Mouse (Mus musculus): Measurements from ENCODE around the gene Olfr235. TPM values are rescaled to one million over a fixed set of nuclear protein-coding genes. Genes with fewer than 3 reads are reported as not detected.
"Not testable (repeated sequence)": the region's sequence is repeated elsewhere in the genome, so short reads cannot be mapped to it uniquely, and the experiment has no call there.

Olfr235 gene
- not detected for total RNA-seq (2021)
- long read RNA-seq, experiment 1, result 0 reads
- long read RNA-seq, experiment 2, result 0 reads

DNA sequence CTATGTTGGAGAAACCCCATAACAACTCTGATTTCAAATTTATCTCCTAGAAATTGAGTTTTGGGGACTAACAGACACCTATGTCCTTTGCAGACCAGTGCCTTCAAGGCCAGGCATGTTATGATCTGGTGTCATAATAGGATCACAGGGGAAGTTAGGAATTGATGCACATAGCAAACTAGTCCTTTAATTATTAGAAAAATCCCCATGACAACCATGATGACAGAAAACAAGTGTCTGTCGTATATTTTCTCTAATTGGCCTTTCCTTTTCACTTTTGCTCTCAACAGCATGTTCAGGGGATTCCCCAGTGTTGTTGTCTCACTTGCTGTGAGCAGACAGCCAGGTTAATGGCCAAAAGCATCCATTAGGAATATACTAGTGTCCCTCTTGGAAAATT lies at the start of gene Olfr235:
Olfr235 (plus strand) TSS at position 301 of the 400 bp plus-strand sequence.
- no peak for DNase-seq (ENCODE audit: low spot score in 2 of 2)

DNA sequence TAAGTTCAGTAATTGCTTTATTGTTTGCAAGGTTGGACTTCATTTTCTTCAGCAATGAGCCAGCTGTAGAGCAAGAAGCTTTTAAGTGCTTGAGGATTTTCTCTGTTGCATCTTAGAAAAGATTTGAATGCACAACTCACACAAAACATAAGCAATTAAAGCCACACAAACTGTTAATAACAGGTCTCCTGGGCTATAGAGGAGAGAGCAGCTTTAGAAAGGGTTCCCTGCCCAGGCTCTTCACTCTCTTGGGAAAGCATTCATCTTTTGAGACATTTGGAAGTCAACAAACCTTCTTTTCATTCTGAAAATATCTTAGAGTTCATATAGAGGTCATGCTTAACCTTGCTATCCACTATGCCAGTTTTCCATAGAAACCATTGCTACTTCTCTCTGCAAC lies 28.3 kb upstream of the Olfr235 start, which contains the start of gene Olfr1432:
Olfr1432 (minus strand) TSS at position 101 of the 400 bp plus-strand sequence.
- DNase-seq (ENCODE audit: low spot score in 2 of 2), result not testable (repeated sequence)

DNA sequence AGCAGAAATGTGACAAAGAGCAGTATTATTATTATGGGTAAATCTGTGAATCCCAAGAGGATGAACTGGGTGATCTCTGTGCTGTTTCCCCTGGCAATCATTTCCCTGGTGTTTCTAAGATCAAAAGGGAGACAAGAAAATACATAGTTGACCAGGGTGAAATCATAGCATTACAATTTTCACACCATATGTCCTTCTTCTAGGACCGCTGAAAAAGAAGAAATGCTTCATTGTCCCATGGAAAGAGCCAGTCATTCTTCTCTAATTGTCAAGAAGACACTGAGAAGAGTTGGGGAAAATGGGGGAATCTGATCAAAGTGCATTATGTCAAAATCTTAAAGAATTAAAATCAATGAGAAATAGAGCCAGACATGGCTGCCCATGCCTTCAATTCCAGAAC lies 19.3 kb upstream of the Olfr235 start, which contains the start of gene Olfr262:
Olfr262 (minus strand) TSS at position 101 of the 400 bp plus-strand sequence.
- no peak for DNase-seq (ENCODE audit: low spot score in 2 of 2)

- no peak for DNase-seq (ENCODE audit: low spot score in 2 of 2)
Observed at GRCm38 (mm10) chr19:12279554-12279953, 18.7 kb downstream of the Olfr235 start, which contains the start of gene Olfr1434. Gene Olfr1434 (plus strand): TSS chr19:12279854.

DNA sequence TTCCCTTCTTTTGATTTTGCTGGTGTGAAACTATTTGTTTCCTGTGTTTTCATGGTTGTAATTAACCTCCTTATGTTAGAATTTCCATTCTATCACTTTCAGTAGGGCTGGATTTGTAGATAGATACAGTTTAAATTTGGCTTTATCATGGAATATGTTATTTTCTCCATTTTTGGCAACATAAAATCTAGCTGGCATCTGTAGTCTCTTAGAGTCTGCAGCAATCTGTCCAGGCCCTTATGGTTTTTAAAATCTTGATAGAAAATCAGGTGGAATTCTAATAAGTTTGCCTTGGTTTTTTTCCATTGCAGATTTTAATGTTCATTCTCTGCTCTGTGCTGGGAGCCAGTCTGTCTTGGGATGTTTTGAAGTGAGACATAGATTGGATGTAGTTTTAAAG lies 32.1 kb downstream of the Olfr235 start:
- DNase-seq (ENCODE audit: low spot score in 2 of 2), result no peak

DNA sequence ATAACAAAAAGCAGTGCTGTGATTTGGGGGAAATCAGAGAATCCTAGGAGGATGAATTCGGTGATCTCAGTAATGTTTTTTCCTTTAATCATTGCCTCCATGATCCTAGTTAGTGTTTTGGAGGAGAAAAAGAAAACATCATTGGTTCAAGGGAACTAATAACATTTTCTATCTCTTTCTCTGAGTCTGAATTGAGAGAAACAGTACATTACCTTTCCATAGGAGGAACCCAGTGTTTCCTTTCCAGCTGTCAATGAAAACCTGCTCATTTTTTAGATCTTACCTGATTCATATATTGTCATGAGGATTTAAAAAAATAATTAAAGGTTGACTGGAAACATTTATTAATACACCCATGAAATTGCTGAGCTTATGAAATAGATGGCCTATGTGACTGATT lies 38.2 kb downstream of the Olfr235 start, which contains the start of gene Olfr1436:
Olfr1436 (minus strand) TSS at position 101 of the 400 bp plus-strand sequence.
- DNase-seq (ENCODE audit: low spot score in 2 of 2), result not testable (repeated sequence)

Other genes starting within 250 kb of the Olfr235 start
- gene Olfr1423, start 219.7 kb upstream of the Olfr235 start, total RNA-seq (2021), result not detected
- gene Olfr1424, start 198.3 kb upstream of the Olfr235 start, total RNA-seq (2021), result not detected
- gene Olfr1425, start 183.3 kb upstream of the Olfr235 start, total RNA-seq (2021), result not detected
- not detected for gene Olfr1426, start 169.0 kb upstream of the Olfr235 start, total RNA-seq (2021)
- not detected for gene Olfr1427, start 157.7 kb upstream of the Olfr235 start, total RNA-seq (2021)
- not detected for gene Olfr1428, start 145.1 kb upstream of the Olfr235 start, total RNA-seq (2021)
- gene Olfr76, start 137.8 kb upstream of the Olfr235 start, total RNA-seq (2021), result not detected
- not detected for gene Olfr1555-ps1, start 90.9 kb upstream of the Olfr235 start, total RNA-seq (2021)
- gene Olfr1431, start 60.4 kb upstream of the Olfr235 start, total RNA-seq (2021), result not detected
- not detected for gene Olfr1432, start 28.4 kb upstream of the Olfr235 start, total RNA-seq (2021)
- not detected for gene Olfr262, start 19.4 kb upstream of the Olfr235 start, total RNA-seq (2021)
- not detected for gene Olfr1434, start 18.8 kb downstream of the Olfr235 start, total RNA-seq (2021)
- not detected for gene Olfr1436, start 38.1 kb downstream of the Olfr235 start, total RNA-seq (2021)
- gene Olfr1437, start 64.1 kb downstream of the Olfr235 start, total RNA-seq (2021), result not detected
- not detected for gene Olfr1438-ps1, start 74.9 kb downstream of the Olfr235 start, total RNA-seq (2021)
- gene Olfr1440, start 126.2 kb downstream of the Olfr235 start, total RNA-seq (2021), result not detected
- not detected for gene Olfr1441, start 156.4 kb downstream of the Olfr235 start, total RNA-seq (2021)
- gene Pfpl, start 166.9 kb downstream of the Olfr235 start, total RNA-seq (2021), result not detected
- gene Mpeg1, start 199.7 kb downstream of the Olfr235 start, total RNA-seq (2021), result 1 to 10 TPM; 3.7 to 3.9 TPM
- gene Dtx4, start 240.4 kb downstream of the Olfr235 start, total RNA-seq (2021), result 10 to 100 TPM; 33.2 to 37.5 TPM